Mouse (Mus musculus): Measurements from ENCODE around the gene Fam90a1a.

DNA sequence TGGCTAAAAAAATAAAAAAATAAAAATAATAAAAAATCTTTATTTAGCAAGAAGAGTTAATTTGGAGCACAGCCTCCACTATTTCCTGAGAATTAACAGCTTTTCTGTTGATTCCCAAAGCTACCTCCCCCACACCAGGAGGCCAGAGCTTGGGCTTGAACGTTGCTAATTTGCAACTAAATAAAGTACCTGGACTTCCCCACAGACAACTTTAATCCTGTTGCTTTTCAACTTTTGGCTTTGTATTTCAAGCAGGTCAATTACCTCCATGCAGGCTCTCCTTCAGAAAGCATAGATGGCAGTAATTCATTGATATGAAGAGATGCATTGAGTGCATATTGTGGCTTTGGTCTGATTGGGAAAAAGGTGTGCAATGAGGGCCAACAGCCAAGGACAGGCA is 46.6 kb upstream of the Fam90a1a start:
- no peak for TF ChIP-seq CTCF (IDR thresholded peaks at IDR 0.05)
- TF ChIP-seq EP300 (IDR thresholded peaks at IDR 0.05) = no peak

All from lung, postnatal 0 days (tissue).